Mouse (Mus musculus) ES-Bruce4 (cell line): ENCODE data around the gene Sergef.

Source experiments
- EP300 ChIP-seq: IDR thresholded peaks from 2 replicates; pipeline ENCODE4 v1.6.1; 2011; ENCODE audit warnings: low read depth, low read length; ENCODE audit not compliant: insufficient read depth
- POLR2A ChIP-seq: IDR thresholded peaks from one replicate; pipeline ENCODE4 v1.8.1; 2011; ENCODE audit warnings: low read length; ENCODE audit not compliant: insufficient read depth

- TF ChIP-seq POLR2A (no peak), EP300 (no peak)
These were observed 93.1 kb downstream of the Sergef start for GRCm38 (mm10) chr7:46546539-46546938.
